Mouse (Mus musculus): Measurements from ENCODE around the gene Ppm1h.

Ppm1h gene

DNA sequence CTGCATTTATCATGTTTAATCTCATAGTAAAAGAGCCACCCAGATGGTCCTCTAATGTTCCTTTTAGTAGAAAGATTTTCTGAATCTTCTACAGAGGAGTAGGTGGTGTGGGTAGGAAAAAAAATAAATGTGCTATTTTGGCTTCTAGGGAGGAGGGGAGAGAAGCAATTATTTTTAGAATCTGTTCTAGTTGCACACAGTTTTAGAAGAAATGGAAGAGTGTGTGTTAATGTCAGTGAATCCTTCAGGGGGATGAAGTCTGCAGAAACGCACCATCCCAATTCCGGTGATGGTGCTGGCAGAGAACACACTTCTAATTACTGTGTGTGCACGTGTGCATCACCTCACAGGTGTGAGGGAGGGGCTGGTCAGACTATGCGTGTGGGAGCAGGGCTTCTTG, 129.6 kb downstream of the Ppm1h start:
- DNase-seq (ENCODE audit: low read depth, low spot score): no peak

DNA sequence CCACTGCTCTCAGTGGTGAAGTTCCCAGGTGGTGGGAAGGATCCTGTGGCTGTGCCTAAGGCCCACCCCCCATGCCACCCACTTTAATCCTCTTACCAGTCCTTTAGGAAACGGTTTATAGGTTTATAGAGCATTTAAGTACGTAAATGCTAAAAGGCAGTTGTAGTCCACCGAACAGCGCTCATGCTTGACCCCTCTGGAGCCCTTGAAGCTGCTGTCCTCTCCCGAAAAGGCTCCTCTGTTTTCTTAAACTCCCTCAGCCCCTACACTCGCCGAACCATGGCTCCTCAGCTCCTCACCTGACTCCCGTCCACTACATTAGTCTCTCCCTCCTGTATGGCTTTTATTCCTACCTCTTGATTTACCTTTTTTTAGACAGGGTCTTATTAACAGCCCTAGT, 131.3 kb downstream of the Ppm1h start:
- DNase-seq (ENCODE audit: low read depth, low spot score): no peak

DNA sequence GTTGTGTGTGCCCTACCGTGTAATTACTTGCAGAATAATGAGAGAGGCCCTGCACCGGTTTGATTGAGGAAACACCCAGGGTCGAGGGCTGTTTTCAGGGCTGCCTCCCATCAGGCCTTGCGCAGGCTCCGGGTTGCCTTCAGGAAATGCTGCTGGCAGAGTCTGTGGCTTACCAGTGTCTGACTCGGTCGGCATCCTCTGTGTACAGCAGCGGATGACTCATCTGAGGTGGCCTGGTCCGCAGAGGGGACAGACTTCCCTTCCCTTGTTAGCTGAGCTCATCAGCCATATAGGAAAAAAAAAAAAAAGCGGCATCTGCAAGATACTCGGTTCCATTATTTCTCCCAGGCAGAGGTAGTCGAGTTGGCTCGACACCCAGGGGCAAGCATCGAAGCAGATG, 136.5 kb downstream of the Ppm1h start:
- DNase-seq (ENCODE audit: low read depth, low spot score): peak; percentile 23

DNA sequence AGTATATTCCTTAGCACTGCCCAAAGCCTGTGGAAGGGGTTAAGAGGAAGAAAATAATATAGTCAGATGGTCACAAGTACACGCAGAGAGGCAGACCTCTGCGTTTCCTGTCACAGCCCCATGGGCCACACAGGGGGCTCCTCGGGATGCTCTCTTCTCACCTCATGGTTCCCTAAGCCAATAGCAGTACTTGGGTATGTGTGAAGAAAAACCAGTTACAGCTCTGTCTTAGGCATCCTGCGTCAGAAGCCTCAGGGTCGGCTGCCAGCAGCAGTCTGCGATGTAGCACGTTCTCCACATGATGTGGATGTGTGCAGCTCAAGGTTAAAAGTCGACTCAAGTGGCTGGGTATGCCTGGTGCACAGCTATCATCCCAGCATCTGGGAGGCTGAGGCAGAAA, 139.2 kb downstream of the Ppm1h start:
- no peak for DNase-seq (ENCODE audit: low read depth, low spot score)

DNA sequence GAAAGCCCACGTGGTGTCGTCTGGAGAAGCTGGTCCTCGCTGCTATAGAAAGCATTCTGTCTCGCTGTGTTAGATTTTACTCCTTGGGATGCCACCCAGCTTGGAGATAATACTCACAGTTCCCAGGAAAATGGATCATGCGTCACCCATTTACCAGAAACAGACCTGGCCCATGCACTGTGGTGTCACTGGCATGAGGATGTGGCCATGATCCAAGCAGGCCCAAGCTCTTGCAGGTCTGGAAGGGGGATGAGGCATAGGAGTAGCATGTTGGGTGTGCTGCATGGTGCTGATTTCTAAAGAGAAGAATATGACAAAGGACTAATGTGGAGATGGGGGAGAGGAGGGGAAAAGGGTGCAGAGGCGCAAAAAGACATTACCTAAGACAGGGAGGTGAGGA, 141.2 kb downstream of the Ppm1h start:
- DNase-seq (ENCODE audit: low read depth, low spot score): no peak

DNA sequence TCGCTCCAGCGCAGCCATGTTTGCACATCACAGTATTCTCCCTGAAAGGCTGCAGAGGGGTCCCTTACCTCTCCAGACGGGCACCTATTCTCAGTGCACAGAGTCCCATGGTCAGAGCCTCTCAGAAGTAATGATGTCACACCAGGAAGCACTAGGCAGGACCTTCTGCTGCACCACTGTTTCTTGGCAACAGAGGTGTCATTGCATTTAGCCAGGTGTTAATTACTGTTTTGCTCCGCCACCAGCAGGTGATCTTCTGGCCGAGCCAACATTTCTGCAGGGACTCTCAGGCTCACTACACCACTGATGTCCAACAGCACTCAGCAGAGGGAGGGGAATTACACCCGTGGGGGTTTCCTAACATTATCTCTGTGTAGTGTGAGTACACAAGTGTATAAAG, 143.0 kb downstream of the Ppm1h start:
- no peak for DNase-seq (ENCODE audit: low read depth, low spot score)

DNA sequence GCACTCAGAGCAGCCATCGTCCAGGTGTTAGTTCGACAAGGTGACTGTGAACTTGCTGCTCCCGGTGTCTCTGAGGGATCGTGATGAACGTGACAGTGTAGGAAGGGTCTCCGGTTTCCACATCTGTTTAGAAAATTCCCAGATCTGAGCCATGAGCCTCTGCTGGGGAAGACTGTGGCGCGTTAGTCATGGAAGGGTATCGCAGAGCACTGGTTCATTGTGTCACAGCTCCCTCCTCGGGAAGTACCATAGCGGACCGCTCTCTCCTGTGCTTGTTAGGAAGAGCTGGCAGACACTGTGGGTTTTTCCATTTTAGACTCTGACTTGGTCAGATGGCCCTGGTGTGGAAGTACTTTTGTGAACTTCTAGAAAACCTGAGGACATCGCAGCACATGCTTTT, 145.1 kb downstream of the Ppm1h start:
- no peak for DNase-seq (ENCODE audit: low read depth, low spot score)

DNA sequence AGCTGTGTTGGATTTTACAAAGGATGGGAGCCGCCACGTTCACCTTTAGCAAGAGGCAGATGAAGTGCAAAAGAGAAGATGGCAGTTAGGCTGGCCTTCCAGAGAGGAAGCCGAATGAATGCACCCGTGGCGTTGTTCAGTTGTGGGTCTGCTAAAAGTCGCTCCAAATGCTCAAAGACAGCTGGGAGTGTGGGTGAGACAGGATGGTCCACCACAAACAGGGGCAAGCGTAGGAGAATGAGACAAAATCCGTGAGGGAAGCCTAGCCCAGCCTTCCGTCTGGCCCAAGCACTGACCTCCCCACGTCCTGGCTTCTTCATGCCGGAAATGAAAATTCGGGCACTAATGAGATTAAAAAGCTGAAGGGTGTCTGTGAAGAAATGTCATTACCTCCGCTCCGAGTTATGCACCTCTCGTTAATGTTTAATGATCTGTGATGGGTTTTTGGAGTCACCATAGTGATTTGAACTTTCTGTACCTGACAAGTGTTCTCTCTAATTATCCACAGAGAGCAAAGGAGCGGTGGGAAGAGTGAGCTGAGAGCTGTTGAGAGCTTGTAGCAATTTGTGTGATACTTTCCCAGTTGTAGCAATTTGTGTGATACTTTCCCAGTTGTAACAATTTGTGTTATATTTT, 148.3 kb downstream of the Ppm1h start:
- DNase-seq (ENCODE audit: low read depth, low spot score): no peak

DNA sequence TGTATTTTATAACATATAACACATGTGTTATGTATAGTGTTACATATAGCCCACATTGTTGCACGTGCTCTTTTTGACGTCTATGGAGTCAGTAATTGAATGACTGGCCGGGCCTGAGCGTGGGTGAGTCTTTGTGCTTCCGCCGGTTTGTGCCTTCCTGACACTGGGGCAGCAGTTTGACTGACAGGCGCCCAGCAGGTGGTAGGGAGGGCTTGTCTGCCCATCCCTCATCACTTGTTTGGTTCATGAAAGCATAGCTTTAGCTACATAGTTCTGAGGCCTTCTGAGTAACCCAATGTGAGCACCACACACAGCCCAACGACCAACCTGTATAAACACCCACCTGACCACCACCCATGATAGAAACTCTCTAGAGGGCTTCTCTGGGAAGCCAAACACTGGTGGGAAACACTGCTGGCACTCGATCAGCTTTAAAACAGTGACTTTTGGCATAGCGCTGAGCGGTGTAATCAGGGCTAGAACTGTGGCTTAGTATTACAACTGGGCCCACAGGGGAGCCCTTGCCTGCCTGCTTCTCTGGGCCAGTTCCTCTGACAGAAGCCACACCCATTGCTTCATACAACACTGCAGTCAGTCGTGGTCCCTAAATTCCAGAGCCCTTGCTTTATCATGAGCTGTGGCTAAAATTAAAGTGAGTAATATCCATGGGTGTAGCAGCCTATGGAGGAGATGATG, 149.3 kb downstream of the Ppm1h start:
- DNase-seq (ENCODE audit: low read depth, low spot score): no peak

DNA sequence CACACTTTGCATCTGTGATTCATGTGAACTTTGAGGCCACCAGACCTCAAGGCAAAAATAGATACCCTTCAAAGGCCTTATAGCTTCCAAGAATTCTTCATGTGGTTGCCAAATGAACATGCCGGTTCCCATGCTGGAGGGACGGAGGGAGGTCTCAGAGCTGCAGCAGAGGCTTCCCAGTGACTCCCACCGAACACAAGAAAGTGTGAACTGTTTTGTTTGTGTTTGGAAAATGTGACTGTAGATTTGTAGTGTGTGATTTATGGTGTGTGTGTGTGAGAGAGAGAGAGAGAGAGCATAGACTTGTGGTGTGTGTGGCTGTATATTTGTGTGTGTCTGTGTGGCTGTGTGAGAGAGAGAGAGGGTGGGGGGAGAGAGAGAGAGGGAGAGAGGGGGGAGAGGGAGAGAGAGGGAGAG, 151.2 kb downstream of the Ppm1h start:
- no peak for DNase-seq (ENCODE audit: low read depth, low spot score)

DNA sequence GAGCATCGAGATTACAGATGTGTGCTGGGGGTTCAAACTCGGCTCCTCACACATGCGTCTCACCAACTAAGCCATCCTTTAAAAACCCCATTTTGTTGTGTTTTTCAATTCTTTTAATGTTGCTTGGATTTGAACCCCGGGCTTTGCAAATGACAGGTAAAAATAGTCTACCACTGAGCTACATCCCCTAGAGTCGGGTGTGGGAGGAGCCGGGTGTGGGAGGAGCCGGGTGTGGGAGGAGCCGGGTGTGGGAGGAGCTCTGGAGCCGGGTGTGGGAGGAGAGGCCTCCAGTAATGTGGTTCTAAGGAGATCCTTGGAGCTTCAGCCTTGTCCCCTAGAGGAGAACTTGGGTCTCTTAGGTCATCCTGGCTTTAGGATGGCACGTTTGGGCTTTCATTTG, 152.1 kb downstream of the Ppm1h start:
- no peak for DNase-seq (ENCODE audit: low read depth, low spot score)

DNA sequence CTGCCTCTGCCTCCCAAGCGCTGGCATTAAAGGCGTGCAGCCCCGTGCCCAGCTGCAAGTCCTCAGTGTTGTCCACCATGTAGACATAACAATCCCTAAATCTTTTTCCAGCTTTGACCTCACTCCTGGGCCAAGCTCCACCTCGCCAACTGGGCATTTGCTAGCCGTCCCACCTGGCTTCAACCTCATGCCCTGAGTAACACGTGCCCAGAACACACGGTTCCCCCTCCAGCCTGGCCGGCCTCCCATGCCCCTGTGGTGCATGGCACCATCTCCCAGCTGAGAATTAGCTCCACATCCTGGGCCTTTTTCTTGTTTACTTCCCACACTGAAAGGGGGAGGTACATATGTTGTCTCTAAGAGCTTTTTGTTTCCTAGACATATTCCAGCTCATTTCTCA, 163.5 kb downstream of the Ppm1h start:
- DNase-seq (ENCODE audit: low read depth, low spot score): no peak

DNA sequence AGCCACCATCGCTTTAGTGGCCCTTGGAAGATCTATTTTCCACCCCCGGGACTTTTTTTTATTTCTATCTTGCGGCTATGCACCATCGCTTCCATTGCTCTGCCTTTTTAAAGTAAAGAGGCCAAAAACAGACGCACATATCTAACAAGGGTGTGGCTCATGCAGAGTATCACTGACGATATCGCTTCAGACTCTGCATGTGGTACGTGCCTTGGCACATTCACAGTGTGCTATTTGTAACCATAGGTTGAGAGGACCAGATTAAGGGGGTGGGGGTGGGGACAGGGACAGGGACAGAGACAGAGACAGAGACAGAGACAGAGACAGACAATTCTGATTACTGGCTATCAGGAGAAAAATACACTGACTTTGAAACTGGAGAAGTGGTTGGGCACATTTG, 164.4 kb downstream of the Ppm1h start:
- DNase-seq (ENCODE audit: low read depth, low spot score): no peak

DNA sequence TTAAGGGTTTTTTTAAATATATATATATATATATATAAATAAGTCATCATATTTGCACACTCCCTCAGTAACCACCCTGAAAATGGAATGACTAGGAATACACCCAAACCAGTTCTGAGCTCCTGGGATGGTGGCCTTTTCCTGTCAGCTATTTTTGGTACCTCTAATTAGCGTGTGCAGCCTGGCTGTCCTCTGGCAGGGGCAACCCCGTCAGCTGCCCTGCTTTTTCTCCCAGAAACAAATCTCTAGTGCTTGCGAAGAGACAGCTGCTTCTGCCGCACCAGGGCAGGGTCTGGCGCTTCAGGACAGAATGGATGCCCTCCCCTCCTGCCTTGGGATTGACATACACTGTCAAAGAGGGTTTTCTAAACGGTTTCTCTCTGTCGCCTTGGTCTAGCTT, 166.9 kb downstream of the Ppm1h start:
- no peak for DNase-seq (ENCODE audit: low read depth, low spot score)

DNA sequence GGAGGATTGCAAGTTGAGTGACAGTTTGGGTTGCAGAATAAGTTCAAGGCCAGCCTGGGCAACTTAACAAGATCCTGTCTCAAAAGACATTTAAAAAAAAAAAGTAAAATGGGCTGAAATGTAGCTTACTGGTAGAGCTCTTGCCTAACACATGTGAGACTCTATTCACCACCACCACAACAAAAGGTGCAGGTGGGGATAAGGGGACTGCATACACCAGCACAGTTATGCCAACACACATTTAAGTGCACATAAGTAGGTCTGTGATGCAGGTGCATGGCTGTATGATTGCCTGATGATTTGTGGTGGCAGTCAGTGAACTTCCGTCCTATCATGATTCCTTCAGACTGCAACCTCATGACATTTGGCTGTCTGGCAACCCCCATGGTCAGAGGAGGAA, 167.9 kb downstream of the Ppm1h start:
- DNase-seq (ENCODE audit: low read depth, low spot score): no peak

DNA sequence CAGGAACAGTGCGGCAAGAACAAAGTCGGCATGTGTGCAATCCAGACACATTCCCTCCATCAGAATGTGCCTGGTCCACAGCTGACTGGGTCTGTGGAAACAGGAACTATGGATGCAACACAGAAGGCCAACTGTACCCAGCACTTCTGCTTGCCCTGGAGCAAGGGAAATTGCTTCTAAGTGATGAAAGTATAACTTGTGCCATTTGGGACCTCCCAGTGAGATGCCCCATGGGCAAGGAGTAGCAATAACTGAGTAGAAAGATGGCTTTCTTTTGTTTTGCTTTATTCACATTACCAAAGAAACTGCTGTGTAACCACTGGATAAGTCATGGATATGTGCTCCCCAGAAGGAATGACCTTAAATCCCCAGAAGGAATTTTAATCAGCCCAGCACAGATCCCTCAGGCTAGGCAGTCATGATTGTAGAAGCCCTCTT, 169.5 kb downstream of the Ppm1h start:
- DNase-seq (ENCODE audit: low read depth, low spot score): no peak

DNA sequence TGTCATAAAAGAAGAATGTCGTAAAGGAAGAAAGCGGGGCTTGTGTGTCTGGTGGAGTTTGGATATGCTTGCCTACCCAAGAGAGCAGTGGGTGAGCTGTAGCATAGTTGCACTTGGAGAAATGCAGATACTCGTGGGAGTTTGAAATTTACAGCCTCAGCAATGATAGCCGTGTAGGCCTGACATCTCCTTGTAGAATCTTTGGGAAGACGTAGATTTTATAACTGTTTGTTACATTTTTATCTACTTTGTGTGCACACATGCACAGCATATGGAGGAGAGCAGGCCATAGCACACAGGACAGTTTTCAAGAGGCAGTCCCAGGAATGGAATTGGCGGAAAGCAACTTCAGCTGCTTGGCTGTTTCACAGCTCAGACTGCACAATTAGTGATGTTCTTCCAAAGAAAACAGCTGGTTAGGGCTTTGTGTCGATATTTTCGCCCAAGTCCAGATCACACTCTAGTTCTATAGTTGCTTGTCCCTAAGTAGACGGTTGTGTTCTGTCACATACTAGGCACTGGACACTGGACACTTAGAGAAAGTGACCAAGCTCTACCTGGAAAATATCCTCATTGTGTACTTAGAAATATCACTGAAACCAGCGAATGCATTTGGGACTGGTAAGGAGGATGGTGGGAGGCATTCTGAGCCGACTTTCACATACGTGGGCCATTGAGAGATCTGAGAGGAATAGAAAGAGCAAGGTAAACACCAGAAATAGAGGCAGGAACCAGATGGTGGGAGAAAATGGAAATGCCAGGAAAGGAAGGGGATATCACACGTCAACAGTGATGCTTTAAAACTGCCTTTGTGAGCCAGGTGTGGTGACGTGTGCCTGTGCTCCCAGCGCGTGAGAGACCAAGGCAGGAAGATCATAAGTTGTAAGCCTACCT, 173.0 kb downstream of the Ppm1h start:
- no peak for DNase-seq (ENCODE audit: low read depth, low spot score)

DNA sequence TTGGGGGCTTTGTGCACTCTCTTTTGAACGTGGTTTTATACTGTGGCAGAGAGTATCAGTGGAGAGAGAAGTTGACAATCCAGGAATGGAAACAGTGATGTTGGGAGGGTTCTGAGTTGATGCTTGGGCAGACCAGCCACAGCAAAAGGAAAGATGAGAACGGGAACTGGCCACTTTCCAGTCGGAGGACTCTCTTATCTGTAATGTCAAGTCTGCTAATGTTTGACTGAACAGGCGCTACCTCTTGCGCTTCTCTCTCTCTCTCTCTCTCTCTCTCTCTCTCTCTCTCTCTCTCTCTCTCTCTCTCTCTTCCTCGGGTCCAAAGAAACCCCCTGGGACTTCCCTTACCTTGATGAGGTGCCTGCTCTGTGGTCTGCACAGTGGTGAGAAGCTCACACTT, 176.0 kb downstream of the Ppm1h start:
- DNase-seq (ENCODE audit: low read depth, low spot score): no peak

DNA sequence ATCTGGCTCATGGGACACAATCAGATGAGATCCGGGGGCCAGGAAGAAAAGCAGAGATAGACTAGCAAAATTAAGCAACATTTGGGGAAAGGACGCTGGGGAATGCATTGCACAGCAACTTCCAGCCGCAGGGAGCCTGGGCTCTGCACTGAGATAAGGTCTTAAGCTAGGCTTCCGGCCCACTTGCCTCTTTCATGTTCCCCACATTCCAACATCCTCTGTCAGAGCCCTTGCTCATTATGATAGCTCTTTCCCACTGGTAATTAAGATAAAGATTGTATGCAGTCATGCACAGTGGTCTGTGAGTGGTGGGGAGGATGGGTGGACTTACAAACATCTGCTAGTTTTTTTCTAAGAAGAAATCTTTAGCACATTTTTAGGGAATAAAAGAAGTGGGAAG, 176.6 kb downstream of the Ppm1h start:
- no peak for DNase-seq (ENCODE audit: low read depth, low spot score)

DNA sequence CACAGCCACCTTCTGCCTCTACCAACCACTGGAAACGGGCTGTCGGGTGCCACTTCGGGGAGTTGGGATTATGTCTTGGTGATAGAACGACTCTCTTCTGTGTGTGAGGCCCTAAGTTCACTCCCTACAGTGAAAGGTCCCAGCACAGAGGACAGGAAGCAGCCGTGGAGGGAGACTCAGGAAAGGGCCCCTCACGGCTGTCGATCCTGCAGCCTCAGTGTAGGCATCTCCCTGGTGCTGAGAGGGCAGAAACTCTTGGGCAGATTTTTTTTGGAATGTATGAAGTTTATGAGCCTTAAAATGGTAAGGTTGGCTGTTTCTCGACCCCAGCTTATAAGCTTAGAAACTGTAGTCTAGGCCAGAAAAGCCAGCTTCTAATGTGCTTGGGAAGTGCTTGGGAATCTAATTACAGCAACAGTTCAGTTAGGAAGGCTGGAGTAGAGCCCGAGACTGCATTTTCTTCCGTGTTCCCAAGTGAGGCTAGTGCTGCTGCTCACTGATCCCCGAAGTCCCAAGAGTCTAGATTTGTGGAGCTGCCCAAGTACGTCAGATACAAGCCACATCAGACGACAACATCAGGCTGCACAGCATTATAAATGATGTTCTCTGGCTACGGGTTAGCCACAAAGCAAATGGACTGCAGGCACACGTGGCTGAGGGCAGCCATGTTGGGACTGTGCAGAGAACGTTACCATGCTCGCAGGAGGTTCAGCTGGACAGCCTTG, 177.6 kb downstream of the Ppm1h start:
- DNase-seq (ENCODE audit: low read depth, low spot score): no peak

DNA sequence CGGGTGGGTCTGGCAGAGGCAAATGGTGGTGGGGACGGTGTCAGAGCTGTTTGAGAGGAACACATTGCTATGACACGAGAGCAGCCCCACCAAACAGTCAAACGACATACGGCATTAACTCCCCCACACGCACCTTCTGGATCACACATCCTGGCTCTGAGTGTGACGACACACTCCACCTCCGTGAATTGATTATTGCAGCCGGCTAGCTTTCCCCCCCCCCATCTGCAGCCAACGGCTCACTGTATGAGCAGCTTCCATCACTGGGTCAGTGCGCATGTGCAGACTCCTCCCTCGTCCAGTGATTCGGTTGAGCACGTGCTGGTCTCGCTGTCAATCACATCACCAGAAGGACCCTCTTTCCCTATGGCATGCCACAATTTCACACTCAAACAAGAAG, 178.6 kb downstream of the Ppm1h start:
- no peak for DNase-seq (ENCODE audit: low read depth, low spot score)
